Comparison of ENCODE assay signal across 8 mouse cellular contexts in the genomic region with DNA sequence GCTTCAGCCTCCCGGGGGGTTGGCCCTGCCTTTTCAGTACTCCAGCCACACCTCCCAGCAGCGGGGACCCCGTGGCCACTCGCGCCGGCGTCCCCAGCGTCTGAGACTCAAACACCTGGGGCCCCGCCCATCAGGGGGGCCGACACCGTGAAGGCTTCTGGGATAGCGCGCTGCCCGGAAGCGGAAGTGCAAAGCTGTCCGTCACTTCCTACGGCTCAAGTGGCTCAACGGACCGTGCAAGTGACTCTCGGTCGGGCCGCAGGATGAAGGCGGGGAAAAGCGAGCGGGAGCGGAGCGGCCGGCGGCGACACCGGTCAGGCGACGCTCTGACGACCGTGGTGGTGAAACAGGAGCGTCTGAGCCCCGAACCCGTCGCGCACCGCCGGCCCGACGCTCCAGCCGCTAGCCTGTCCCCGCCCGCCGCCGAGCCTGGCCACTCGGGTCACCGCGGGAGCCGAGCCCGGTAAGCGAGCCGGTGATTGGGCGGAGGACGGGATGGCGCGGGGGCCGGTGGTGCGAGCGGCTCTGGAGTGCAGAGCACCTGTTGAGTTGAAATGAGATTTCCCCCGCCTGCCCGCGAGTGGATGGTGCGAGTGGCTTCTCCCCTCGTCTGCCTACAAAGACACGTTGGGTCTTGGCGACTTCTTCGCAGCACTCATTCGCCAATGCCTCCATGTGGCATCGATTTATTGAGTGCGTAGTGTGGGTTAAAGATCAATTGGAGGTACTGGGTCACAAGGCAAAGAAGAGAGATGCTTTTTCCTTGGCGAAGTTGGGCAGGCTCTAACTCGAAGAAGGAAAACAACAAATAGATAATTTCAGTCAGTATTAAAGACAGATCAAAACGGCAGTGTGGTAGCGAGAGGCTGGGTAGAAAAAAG. TPM values are rescaled to one million over a fixed set of nuclear protein-coding genes. Genes with fewer than 3 reads are reported as not detected.
DNase-seq lines count a peak whose midpoint lies in the region; ATAC-seq and TF ChIP-seq lines count a peak whose summit lies in the region.

A gene (plus strand): TSS at position 183 of the 881 bp plus-strand sequence.

- in situ Hi-C loops in ES-E14 (cut with MboI; ENCODE audit: low sequenced_read_pairs in 2 of 2, unreplicated experiment in 2 of 2): no loop called here

- H3K9me3 ChIP-seq in ES-E14 (ENCODE audit: control insufficient read depth, insufficient read depth, low read depth, low read length): no peaks in the 10 kb centered on the region
- H3K9me3 ChIP-seq in forebrain, embryonic 16.5 days (ENCODE audit: control insufficient read depth, low read length): no peaks in the 10 kb centered on the region
- no peaks in the 10 kb centered on the region for H3K9me3 ChIP-seq in lung, embryonic 15.5 days

- H3K4me2 ChIP-seq in forebrain, embryonic 16.5 days (ENCODE audit: low read length): peak within 1 kb of the TSS; percentile 94
- H3K4me2 ChIP-seq in lung, embryonic 15.5 days: peak within 1 kb of the TSS; percentile 82

- under 1% methylated on average over 77 of the region's 78 CpGs for WGBS in forebrain, embryonic 16.5 days
- 1% methylated on average over 78 of the region's 78 CpGs for WGBS in lung, embryonic 15.5 days

- peaks cover 0 to 6% of the 10 kb centered on the region in 2 experiments; a peak in 1 of 4 replicates for H3K4me1 ChIP-seq in ES-E14 (ENCODE audit: control insufficient read depth in 2 of 2, insufficient read depth in 2 of 2, low read length in 2 of 2, poor library complexity in 1 of 2)
- H3K4me1 ChIP-seq in forebrain, embryonic 16.5 days (replicated peaks; ENCODE audit: control insufficient read depth, insufficient read depth, low read length): peaks cover 16% of the 10 kb centered on the region
- H3K4me1 ChIP-seq in lung, embryonic 15.5 days: peaks cover 15% of the 10 kb centered on the region

- peak; percentile 97 for ATAC-seq in forebrain, embryonic 16.5 days
- peak; percentile 88 for ATAC-seq in lung, embryonic 15.5 days (ENCODE audit: borderline replicate concordance, extremely low read depth, low FRiP score, low TSS enrichment)

- peaks cover 25% of the 10 kb centered on the region for H3K36me3 ChIP-seq in ES-E14 (ENCODE audit: control insufficient read depth, insufficient read depth, low read length, poor library complexity, severe bottlenecking)
- peaks cover 11% of the 10 kb centered on the region; the same call in 1 of the 2 replicates for H3K36me3 ChIP-seq in forebrain, embryonic 16.5 days (ENCODE audit: control insufficient read depth, insufficient read depth)
- H3K36me3 ChIP-seq in lung, embryonic 15.5 days: peaks cover 31% of the 10 kb centered on the region

- peak; percentile 93 for DNase-seq in ES-E14 (ENCODE audit: low read depth, low spot score)
- peak; percentile 93 for DNase-seq in cerebellum, adult 11-12 months
- DNase-seq in heart, postnatal 4 days: peak; percentile 95
- peak; percentile 90 to 92 for DNase-seq in layer of hippocampus, adult 8-10 months (ENCODE audit: low spot score in 2 of 2)
- DNase-seq in ovary, adult 18-20 months (ENCODE audit: low spot score): peak; percentile 87
- peak; percentile 90 for DNase-seq in thymus, postnatal 0 days (ENCODE audit: low spot score)

- H3K9ac ChIP-seq in ES-E14 (ENCODE audit: insufficient read depth, low read depth, low read length, poor library complexity, severe bottlenecking): peak within 1 kb of the TSS; percentile 95
- peak within 1 kb of the TSS; percentile 72 for H3K9ac ChIP-seq in forebrain, embryonic 16.5 days (replicated peaks; ENCODE audit: low read depth, low read length)
- peak within 1 kb of the TSS; percentile 93 for H3K9ac ChIP-seq in lung, embryonic 15.5 days

- no peaks in the 10 kb centered on the region for H3K27me3 ChIP-seq in forebrain, embryonic 16.5 days (replicated peaks; ENCODE audit: control insufficient read depth, insufficient read depth, low read length)
- H3K27me3 ChIP-seq in lung, embryonic 15.5 days: no peaks in the 10 kb centered on the region

- no peak within 1 kb of the TSS for H3K27ac ChIP-seq in ES-E14 (ENCODE audit: insufficient read depth, low read depth, low read length, poor library complexity, severe bottlenecking)
- H3K27ac ChIP-seq in forebrain, embryonic 16.5 days (ENCODE audit: low read length): no peak within 1 kb of the TSS
- H3K27ac ChIP-seq in lung, embryonic 15.5 days: peak within 1 kb of the TSS; percentile 57

- peak within 1 kb of the TSS; percentile 87 to 95 for H3K4me3 ChIP-seq in ES-E14 (ENCODE audit: insufficient read depth in 1 of 2, low read depth in 1 of 2, low read length in 2 of 2, poor library complexity in 1 of 2, severe bottlenecking in 1 of 2)
- H3K4me3 ChIP-seq in forebrain, embryonic 16.5 days (replicated peaks; ENCODE audit: low read length): peak within 1 kb of the TSS; percentile 74
- H3K4me3 ChIP-seq in lung, embryonic 15.5 days: peak within 1 kb of the TSS; percentile 90

TF ChIP-seq in ES-E14, 5 proteins besides CTCF, POLR2A, EP300 and RAD21:
- TF ChIP-seq CHD2 (IDR thresholded peaks at IDR 0.05; ENCODE audit: low read depth, low read length) (no peak), HCFC1 (IDR thresholded peaks at IDR 0.05; ENCODE audit: borderline replicate concordance, insufficient read depth, low read length) (peak; percentile 67), ZC3H11A (IDR thresholded peaks at IDR 0.05; ENCODE audit: borderline replicate concordance, low read depth, low read length) (no peak)

RNA-seq across cellular contexts. Expression of the gene that starts here (rescaled TPM):
- total RNA-seq in ES-E14 (2012; rRNA removed): 19.8 and 25.1 TPM in 2 replicates
- polyA plus RNA-seq in forebrain, embryonic 16.5 days (2015; fragmentation: Nextera tagmentation; extraction: Ambion mirVana): 27.3 and 29.7 TPM in 2 replicates
- total RNA-seq in heart, postnatal 4 days (2021): 10 to 100 TPM; 11.6 to 13.7 TPM
- 10 to 100 TPM; 14.1 to 16.4 (median 14.7) TPM for total RNA-seq in layer of hippocampus, adult 8-10 months (2022)
- 31.0 and 32.9 TPM in 2 replicates for polyA plus RNA-seq in lung, embryonic 15.5 days (2015; fragmentation: Nextera tagmentation; extraction: Ambion mirVana)
- 37.3 and 38.2 TPM in 2 replicates for polyA plus RNA-seq in thymus, postnatal 0 days (2015; fragmentation: Nextera tagmentation; extraction: Ambion mirVana)
